Mouse (Mus musculus): ENCODE data around the gene Spata16. TPM values are rescaled to one million over a fixed set of nuclear protein-coding genes. Genes with fewer than 3 reads are reported as not detected.

The Spata16 gene
- polyA plus RNA-seq, 1 experiment from 2014 or later = not detected

Small RNA genes within 50 kb of the gene (microRNA-seq; reads per million reads assigned to microRNA genes)
- gene Gm25773 (ENCODE audit: borderline number of aligned reads) (not detected), gene Gm44464 (ENCODE audit: borderline number of aligned reads) (not detected)

Data from embryonic facial prominence, embryonic 14.5 days (tissue).